Mouse (Mus musculus) spleen, postnatal 0 days (tissue): ENCODE results near the gene Gm8947. TPM values are rescaled to one million over a fixed set of nuclear protein-coding genes. Genes with fewer than 3 reads are reported as not detected.

ENCODE experiments used
- polyA plus RNA-seq: library from polyadenylated mRNA; unstranded; fragments of >200 nt; fragmentation: Nextera tagmentation; extraction: Ambion mirVana; gene quantifications from 2 replicates; pipeline ENCODE4 v1.2.1, GENCODE M21; 2015

Gm8947 gene
- polyA plus RNA-seq, result 0.41 and 0.76 TPM in 2 replicates

GRCm38 (mm10) chr1:151192075-151192474, at the start of gene Gm8947:
TSS of gene Gm8947 (plus strand) at chr1:151192376.

GRCm38 (mm10) chr1:151182266-151182665, 9.9 kb upstream of the Gm8947 start, which contains the start of gene Gm47985:
TSS of gene Gm47985 (plus strand) at chr1:151182537.

GRCm38 (mm10) chr1:151198120-151198519, 5.9 kb downstream of the Gm8947 start, which contains the start of gene Gm47995:
TSS of gene Gm47995 (plus strand) at chr1:151198448.

GRCm38 (mm10) chr1:151203818-151204217, 11.6 kb downstream of the Gm8947 start, which contains the start of gene 3110040M04Rik:
TSS of gene 3110040M04Rik (plus strand) at chr1:151204121.

GRCm38 (mm10) chr1:151209824-151210355, 17.7 kb downstream of the Gm8947 start, which contains the start of gene Gm47996:
TSS of gene Gm47996 (plus strand) at chr1:151210131.

Other genes starting within 250 kb of the Gm8947 start
- 33.1 and 41.3 TPM in 2 replicates for gene Hmcn1, start 198.9 kb upstream of the Gm8947 start, polyA plus RNA-seq
- 1.1 and 1.3 TPM in 2 replicates for gene Gm47985, start 9.8 kb upstream of the Gm8947 start, polyA plus RNA-seq
- gene Gm47995, start 6.1 kb downstream of the Gm8947 start, polyA plus RNA-seq, result 0.25 and 0.32 TPM in 2 replicates
- gene 3110040M04Rik, start 11.7 kb downstream of the Gm8947 start, polyA plus RNA-seq, result 0.50 and 0.54 TPM in 2 replicates
- 0.15 and 0.59 TPM in 2 replicates for gene Gm47996, start 17.8 kb downstream of the Gm8947 start, polyA plus RNA-seq
- gene Ivns1abp, start 152.1 kb downstream of the Gm8947 start, polyA plus RNA-seq, result 72.9 and 79.3 TPM in 2 replicates
- 25.5 and 30.7 TPM in 2 replicates for gene Swt1, start 236.1 kb downstream of the Gm8947 start, polyA plus RNA-seq
- 22.0 and 23.1 TPM in 2 replicates for gene Trmt1l, start 236.2 kb downstream of the Gm8947 start, polyA plus RNA-seq